ENCODE assay signal across 20 mouse cellular contexts in genomic region chr6:37258662-37259061, GRCm38 (mm10).
"Had no signal": no experiment of that assay in that cellular context is flagged by ENCODE, and none has a peak within 500 bp of the region (broad histone marks: within the 10 kb centered on the region; RNA-seq: fewer than 3 reads in every experiment).

No protein-coding gene starts in this region.

- H3K36me3 ChIP-seq: liver, embryonic 15.5 days; lung, embryonic 15.5 days; midbrain, embryonic 10.5 days; midbrain, embryonic 12.5 days; neural tube, embryonic 13.5 days; neural tube, embryonic 15.5 days had no signal

- H3K27ac ChIP-seq: liver, embryonic 15.5 days; lung, embryonic 15.5 days; midbrain, embryonic 10.5 days; midbrain, embryonic 12.5 days; neural tube, embryonic 13.5 days; neural tube, embryonic 15.5 days had no signal

- H3K4me3 ChIP-seq: liver, embryonic 15.5 days; lung, embryonic 15.5 days; midbrain, embryonic 10.5 days; midbrain, embryonic 12.5 days; myocyte; neural tube, embryonic 13.5 days; neural tube, embryonic 15.5 days had no signal

- H3K4me1 ChIP-seq: liver, embryonic 15.5 days; lung, embryonic 15.5 days; midbrain, embryonic 12.5 days had no signal

- H3K27me3 ChIP-seq: liver, embryonic 15.5 days; lung, embryonic 15.5 days; midbrain, embryonic 12.5 days; neural tube, embryonic 13.5 days; neural tube, embryonic 15.5 days had no signal

- H3K9ac ChIP-seq: liver, embryonic 15.5 days; lung, embryonic 15.5 days; midbrain, embryonic 12.5 days; neural tube, embryonic 13.5 days; neural tube, embryonic 15.5 days had no signal

- DNase-seq: lung, adult 2 months; lung, postnatal 10 days; lung, postnatal 4 days; midbrain, embryonic 14.5 days; retina, postnatal 1 day; right cerebral cortex, adult 18-20 months; right cerebral cortex, postnatal 25 days; right cerebral cortex, postnatal 4 days; spleen, adult 18-20 months; thymus, adult 18-20 months; thymus, postnatal 14 days; thymus, postnatal 36 days had no signal

- H3K4me2 ChIP-seq: liver, embryonic 15.5 days; lung, embryonic 15.5 days; midbrain, embryonic 12.5 days; neural tube, embryonic 13.5 days; neural tube, embryonic 15.5 days had no signal

- ATAC-seq: midbrain, embryonic 16.5 days had no signal

- H3K9me3 ChIP-seq: liver, embryonic 15.5 days; lung, embryonic 15.5 days; neural tube, embryonic 13.5 days; neural tube, embryonic 15.5 days had no signal
